Mouse (Mus musculus) liver, adult 2 months (tissue): Measurements from ENCODE around the gene Itga10.

Experiments used
- CTCF ChIP-seq: fragments of 200-500 bp; IDR thresholded peaks from 2 replicates; pipeline ENCODE4 v1.5.1; 2011; ENCODE audit warnings: low read depth, low read length, control low read depth
- POLR2A ChIP-seq: fragments of 200-500 bp; IDR thresholded peaks from 2 replicates; pipeline ENCODE4 v1.6.1; 2011; ENCODE audit warnings: low read length, control low read depth; ENCODE audit not compliant: insufficient read depth; ENCODE audit errors: extremely low read depth

DNA sequence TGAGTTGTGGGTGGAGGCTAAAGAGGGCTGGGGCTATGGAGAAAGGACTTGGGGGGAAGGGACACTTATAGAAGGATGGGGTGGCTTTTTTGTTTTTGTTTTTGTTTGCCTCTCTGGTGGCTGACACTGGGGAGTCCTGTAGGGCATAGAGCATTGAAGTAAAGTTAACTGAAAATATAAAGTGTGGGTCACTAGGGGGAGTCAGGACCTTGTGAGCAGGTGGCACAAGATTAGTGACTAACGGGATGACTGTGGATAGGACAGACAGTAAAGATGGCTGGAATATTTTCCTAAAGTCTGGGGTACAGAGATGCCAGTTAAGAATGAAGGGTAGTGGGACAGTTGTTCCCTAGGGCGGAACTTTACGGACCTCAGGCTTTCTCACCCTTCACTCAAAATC lies 44.9 kb downstream of the Itga10 start:
- no peak; the same call in 1 of the 2 replicates for TF ChIP-seq CTCF
- TF ChIP-seq POLR2A = no peak
